Mouse (Mus musculus): ENCODE data around the gene Kcnmb4. TPM values are rescaled to one million over a fixed set of nuclear protein-coding genes. Genes with fewer than 3 reads are reported as not detected.
A peak's percentile ranks its signal among the peaks of the same experiment; 100 is the strongest.

The Kcnmb4 gene
- polyA plus RNA-seq (2015; fragmentation: Nextera tagmentation; extraction: Ambion mirVana): 3.2 and 4.3 TPM in 2 replicates

GRCm38 (mm10) chr10:116473759-116474549 is at the start of gene Kcnmb4:
Kcnmb4 (minus strand) TSS chr10:116473878.
- H3K4me3 ChIP-seq (replicated peaks; ENCODE audit: low read length): peak within 1 kb of the TSS; percentile 68
- H3K4me2 ChIP-seq (ENCODE audit: low read depth, low read length): peak within 1 kb of the TSS; percentile 96
- H3K4me1 ChIP-seq (ENCODE audit: control insufficient read depth, insufficient read depth, low read length): peaks cover 6% of the 10 kb centered on the region; the same call in 1 of the 2 replicates
- H3K36me3 ChIP-seq (ENCODE audit: control insufficient read depth, insufficient read depth, low read length): no peaks in the 10 kb centered on the region
- H3K27ac ChIP-seq (ENCODE audit: low read length): no peak within 1 kb of the TSS
- H3K27me3 ChIP-seq (ENCODE audit: control insufficient read depth, insufficient read depth, low read length): no peaks in the 10 kb centered on the region
- H3K9me3 ChIP-seq (replicated peaks; ENCODE audit: control insufficient read depth, low read length): no peaks in the 10 kb centered on the region; the same call in 1 of the 2 replicates
- under 1% methylated on average over 84 of the region's 92 CpGs for WGBS
- H3K9ac ChIP-seq (ENCODE audit: low read length): peak within 1 kb of the TSS; percentile 78
- ATAC-seq (ENCODE audit: insufficient read depth, low FRiP score): peak; percentile 89

GRCm38 (mm10) chr10:116519588-116519987 is 45.9 kb upstream of the Kcnmb4 start:
- Histone ChIP-seq H3K9ac (ENCODE audit: low read length) (no peak overlapping the region), H3K4me3 (replicated peaks; ENCODE audit: low read length) (no peak overlapping the region), H3K4me2 (ENCODE audit: low read depth, low read length) (no peak overlapping the region), H3K27me3 (ENCODE audit: control insufficient read depth, insufficient read depth, low read length) (no peaks in the 10 kb centered on the region), H3K36me3 (ENCODE audit: control insufficient read depth, insufficient read depth, low read length) (no peaks in the 10 kb centered on the region), H3K27ac (ENCODE audit: low read length) (no peak overlapping the region), H3K9me3 (replicated peaks; ENCODE audit: control insufficient read depth, low read length) (no peaks in the 10 kb centered on the region), H3K4me1 (ENCODE audit: control insufficient read depth, insufficient read depth, low read length) (no peaks in the 10 kb centered on the region; the same call in 1 of the 2 replicates)
- WGBS: 87% methylated on average over 1 of the region's 1 CpGs
- ATAC-seq (ENCODE audit: insufficient read depth, low FRiP score): no peak

DNA sequence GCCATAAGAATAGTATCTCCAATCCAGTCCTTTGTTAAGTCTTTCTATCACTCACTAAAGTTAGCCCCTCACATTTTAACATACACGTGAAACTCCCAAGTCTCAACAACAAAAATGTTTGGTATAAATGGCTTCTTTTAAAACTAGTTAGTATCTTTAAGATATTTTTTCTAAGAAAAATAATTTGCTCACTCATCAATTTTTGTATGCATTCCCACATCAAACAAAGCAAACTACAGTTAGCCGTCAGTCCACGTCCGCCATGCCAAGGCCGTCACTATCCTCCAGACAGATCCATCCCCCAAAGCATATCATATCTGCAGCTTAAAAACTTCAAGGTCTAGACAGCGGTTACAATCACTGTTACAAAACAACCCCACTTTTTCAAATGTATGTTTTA is 41.9 kb upstream of the Kcnmb4 start:
- 85% methylated on average over 6 of the region's 6 CpGs for WGBS
- no peaks in the 10 kb centered on the region for H3K36me3 ChIP-seq (ENCODE audit: control insufficient read depth, insufficient read depth, low read length)

DNA sequence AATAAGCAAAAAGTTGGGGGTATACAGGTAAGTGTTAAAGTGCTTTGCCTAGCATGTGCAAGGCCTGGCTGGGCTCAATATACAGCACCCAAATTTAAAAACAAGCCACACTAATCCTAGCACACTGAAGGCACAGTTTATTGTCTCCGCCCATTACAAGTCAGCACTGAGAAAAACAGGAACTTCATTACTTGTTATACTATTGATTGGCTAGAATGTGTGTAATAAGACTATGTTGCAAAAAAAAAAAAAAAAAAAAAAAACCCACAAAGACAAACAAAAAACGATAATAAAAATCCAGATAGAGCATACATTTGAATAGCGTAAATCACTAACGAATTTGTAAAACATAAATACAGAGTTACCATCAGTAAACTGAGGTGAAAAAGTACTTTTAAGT is 41.5 kb upstream of the Kcnmb4 start:
- no peak for ATAC-seq (ENCODE audit: insufficient read depth, low FRiP score)

More for the DNA sequence above, 41.9 kb upstream of the Kcnmb4 start:
- Histone ChIP-seq H3K4me1 (ENCODE audit: control insufficient read depth, insufficient read depth, low read length) (no peaks in the 10 kb centered on the region), H3K9me3 (replicated peaks; ENCODE audit: control insufficient read depth, low read length) (no peaks in the 10 kb centered on the region), H3K9ac (ENCODE audit: low read length) (no peak overlapping the region), H3K4me2 (ENCODE audit: low read depth, low read length) (no peak overlapping the region), H3K4me3 (replicated peaks; ENCODE audit: low read length) (no peak overlapping the region), H3K27ac (ENCODE audit: low read length) (no peak overlapping the region), H3K27me3 (ENCODE audit: control insufficient read depth, insufficient read depth, low read length) (no peaks in the 10 kb centered on the region)
- no peak for ATAC-seq (ENCODE audit: insufficient read depth, low FRiP score)

GRCm38 (mm10) chr10:116513254-116513635 is 39.6 kb upstream of the Kcnmb4 start:
- H3K9ac ChIP-seq (ENCODE audit: low read length): no peak overlapping the region
- no peaks in the 10 kb centered on the region for H3K27me3 ChIP-seq (ENCODE audit: control insufficient read depth, insufficient read depth, low read length)
- no peak overlapping the region for H3K4me3 ChIP-seq (replicated peaks; ENCODE audit: low read length)
- no peak overlapping the region for H3K27ac ChIP-seq (ENCODE audit: low read length)
- no peaks in the 10 kb centered on the region for H3K9me3 ChIP-seq (replicated peaks; ENCODE audit: control insufficient read depth, low read length)
- no peak overlapping the region for H3K4me2 ChIP-seq (ENCODE audit: low read depth, low read length)
- H3K36me3 ChIP-seq (ENCODE audit: control insufficient read depth, insufficient read depth, low read length): no peaks in the 10 kb centered on the region
- 58% methylated on average over 7 of the region's 7 CpGs for WGBS
- ATAC-seq (ENCODE audit: insufficient read depth, low FRiP score): no peak
- no peaks in the 10 kb centered on the region for H3K4me1 ChIP-seq (ENCODE audit: control insufficient read depth, insufficient read depth, low read length)

More for the DNA sequence above, 41.5 kb upstream of the Kcnmb4 start:
- no peak overlapping the region for H3K4me2 ChIP-seq (ENCODE audit: low read depth, low read length)
- H3K4me1 ChIP-seq (ENCODE audit: control insufficient read depth, insufficient read depth, low read length): no peaks in the 10 kb centered on the region
- no peak overlapping the region for H3K9ac ChIP-seq (ENCODE audit: low read length)
- H3K27ac ChIP-seq (ENCODE audit: low read length): no peak overlapping the region
- no peaks in the 10 kb centered on the region for H3K27me3 ChIP-seq (ENCODE audit: control insufficient read depth, insufficient read depth, low read length)
- no peak overlapping the region for H3K4me3 ChIP-seq (replicated peaks; ENCODE audit: low read length)
- no peaks in the 10 kb centered on the region for H3K9me3 ChIP-seq (replicated peaks; ENCODE audit: control insufficient read depth, low read length)
- no peaks in the 10 kb centered on the region for H3K36me3 ChIP-seq (ENCODE audit: control insufficient read depth, insufficient read depth, low read length)
- 87% methylated on average over 4 of the region's 4 CpGs for WGBS

- H3K27me3 ChIP-seq (ENCODE audit: control insufficient read depth, insufficient read depth, low read length): no peaks in the 10 kb centered on the region
- no peak overlapping the region for H3K9ac ChIP-seq (ENCODE audit: low read length)
- ATAC-seq (ENCODE audit: insufficient read depth, low FRiP score): no peak
- no peak overlapping the region for H3K27ac ChIP-seq (ENCODE audit: low read length)
- H3K4me1 ChIP-seq (ENCODE audit: control insufficient read depth, insufficient read depth, low read length): no peaks in the 10 kb centered on the region
- H3K4me2 ChIP-seq (ENCODE audit: low read depth, low read length): no peak overlapping the region
- H3K9me3 ChIP-seq (replicated peaks; ENCODE audit: control insufficient read depth, low read length): no peaks in the 10 kb centered on the region
- 85% methylated on average over 11 of the region's 11 CpGs for WGBS
- no peaks in the 10 kb centered on the region for H3K36me3 ChIP-seq (ENCODE audit: control insufficient read depth, insufficient read depth, low read length)
- H3K4me3 ChIP-seq (replicated peaks; ENCODE audit: low read length): no peak overlapping the region
Measured at GRCm38 (mm10) chr10:116512521-116513253, 39.0 kb upstream of the Kcnmb4 start.

DNA sequence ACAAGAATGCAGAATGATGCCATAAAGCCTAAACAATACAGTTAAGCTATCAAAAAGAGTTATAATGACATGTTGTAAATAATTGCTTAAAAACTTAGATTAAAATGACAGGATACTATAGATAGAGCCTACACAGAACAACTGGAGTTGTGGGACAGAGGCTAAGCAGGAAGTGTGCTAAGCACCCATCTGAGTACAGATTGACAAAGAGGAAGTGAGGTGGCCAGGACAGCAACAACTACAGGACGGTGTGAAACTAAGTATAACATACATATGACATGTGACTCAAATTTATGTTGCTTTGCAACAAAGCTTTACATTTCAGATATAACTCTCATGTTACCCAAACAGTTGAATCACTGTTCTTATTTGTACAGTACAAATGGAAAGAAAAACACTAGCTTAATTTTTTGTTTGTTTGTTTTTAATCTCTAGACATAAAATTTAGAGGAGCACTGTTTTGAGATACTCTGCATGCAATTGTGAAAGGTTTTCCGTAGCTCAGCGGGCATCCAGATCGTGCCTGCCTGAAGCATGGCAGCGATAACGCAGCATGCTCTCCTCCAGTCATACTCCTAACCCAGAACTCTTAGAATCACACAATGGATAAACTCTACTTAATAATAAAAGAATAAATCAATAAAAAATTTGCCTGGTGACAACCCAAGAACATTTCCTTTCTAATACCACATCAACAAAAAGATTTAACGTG is 31.8 kb upstream of the Kcnmb4 start:
- H3K27ac ChIP-seq (ENCODE audit: low read length): no peak overlapping the region
- no peaks in the 10 kb centered on the region for H3K27me3 ChIP-seq (ENCODE audit: control insufficient read depth, insufficient read depth, low read length)
- no peaks in the 10 kb centered on the region for H3K9me3 ChIP-seq (replicated peaks; ENCODE audit: control insufficient read depth, low read length)
- no peaks in the 10 kb centered on the region for H3K36me3 ChIP-seq (ENCODE audit: control insufficient read depth, insufficient read depth, low read length)
- no peak overlapping the region for H3K9ac ChIP-seq (ENCODE audit: low read length)
- H3K4me2 ChIP-seq (ENCODE audit: low read depth, low read length): no peak overlapping the region
- H3K4me3 ChIP-seq (replicated peaks; ENCODE audit: low read length): no peak overlapping the region
- no peaks in the 10 kb centered on the region for H3K4me1 ChIP-seq (ENCODE audit: control insufficient read depth, insufficient read depth, low read length)
- no peak for ATAC-seq (ENCODE audit: insufficient read depth, low FRiP score)
- WGBS: 86% methylated on average over 7 of the region's 7 CpGs

- H3K36me3 ChIP-seq (ENCODE audit: control insufficient read depth, insufficient read depth, low read length): peaks cover 14% of the 10 kb centered on the region
- no peak overlapping the region for H3K4me2 ChIP-seq (ENCODE audit: low read depth, low read length)
- no peak overlapping the region for H3K4me3 ChIP-seq (replicated peaks; ENCODE audit: low read length)
- WGBS: 85% methylated on average over 3 of the region's 3 CpGs
- ATAC-seq (ENCODE audit: insufficient read depth, low FRiP score): no peak
- H3K27ac ChIP-seq (ENCODE audit: low read length): no peak overlapping the region
- no peak overlapping the region for H3K9ac ChIP-seq (ENCODE audit: low read length)
- H3K4me1 ChIP-seq (ENCODE audit: control insufficient read depth, insufficient read depth, low read length): no peaks in the 10 kb centered on the region
- no peaks in the 10 kb centered on the region for H3K9me3 ChIP-seq (replicated peaks; ENCODE audit: control insufficient read depth, low read length)
- no peaks in the 10 kb centered on the region for H3K27me3 ChIP-seq (ENCODE audit: control insufficient read depth, insufficient read depth, low read length)
Measured at GRCm38 (mm10) chr10:116492768-116493167, 19.1 kb upstream of the Kcnmb4 start.

Data from stomach, embryonic 16.5 days (tissue).